In the genomic region with DNA sequence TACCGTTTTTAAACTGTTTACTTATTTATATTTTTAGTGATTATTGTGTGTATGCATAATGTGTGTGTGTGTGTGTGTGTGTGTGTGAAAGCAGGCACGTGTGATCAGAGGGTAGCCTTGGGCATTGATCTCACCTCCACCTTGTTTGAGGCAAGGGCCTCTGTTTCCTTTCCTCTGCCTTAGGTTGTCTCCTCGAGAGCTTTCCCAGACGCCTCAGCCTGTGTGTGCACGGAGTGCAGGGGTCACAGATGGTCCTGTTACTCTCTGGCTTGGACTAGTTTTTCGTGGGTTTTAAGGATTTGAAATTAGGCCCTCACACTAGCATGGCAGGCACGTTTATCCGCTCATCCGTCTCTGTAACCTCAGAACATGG, we compare ENCODE assay signal across 13 mouse cellular contexts. TPM values are rescaled to one million over a fixed set of nuclear protein-coding genes. Genes with fewer than 3 reads are reported as not detected.
DNase-seq lines count a peak whose midpoint lies in the region; ATAC-seq lines count a peak whose summit lies in the region.
"Had no signal": no experiment of that assay in that cellular context is flagged by ENCODE, and none has a peak within 500 bp of the region (broad histone marks: within the 10 kb centered on the region; RNA-seq: fewer than 3 reads in every experiment).

No protein-coding gene starts in this region.

- 59% methylated on average over 9 of the region's 9 CpGs for WGBS in neural tube, embryonic 11.5 days
- 64% methylated on average over 9 of the region's 9 CpGs for WGBS in forebrain, embryonic 15.5 days
- WGBS in limb, embryonic 12.5 days: 40% methylated on average over 9 of the region's 9 CpGs
- WGBS in neural tube, embryonic 15.5 days: 67% methylated on average over 9 of the region's 9 CpGs

- 0 out of 2 replicates have a peak overlapping the region, but pooled peaks have one; percentile 15 for H3K9ac ChIP-seq in neural tube, embryonic 11.5 days (ENCODE audit: low read length)
- no peak overlapping the region for H3K9ac ChIP-seq in forebrain, embryonic 15.5 days (replicated peaks)
- H3K9ac ChIP-seq in limb, embryonic 12.5 days (replicated peaks): no peak overlapping the region
- H3K9ac ChIP-seq in neural tube, embryonic 15.5 days (replicated peaks): no peak overlapping the region
- H3K9ac ChIP-seq: heart, embryonic 15.5 days had no signal

- H3K4me3 ChIP-seq in neural tube, embryonic 11.5 days (ENCODE audit: low read depth, low read length): no peak overlapping the region
- H3K4me3 ChIP-seq in forebrain, embryonic 15.5 days: no peak overlapping the region
- H3K4me3 ChIP-seq in limb, embryonic 12.5 days (replicated peaks): no peak overlapping the region
- H3K4me3 ChIP-seq in neural tube, embryonic 15.5 days (replicated peaks): no peak overlapping the region
- H3K4me3 ChIP-seq: heart, embryonic 15.5 days; left cerebral cortex, adult 2 months had no signal

- no peaks in the 10 kb centered on the region for H3K9me3 ChIP-seq in neural tube, embryonic 11.5 days (ENCODE audit: control insufficient read depth, low read length)
- H3K9me3 ChIP-seq in forebrain, embryonic 15.5 days: no peaks in the 10 kb centered on the region
- no peaks in the 10 kb centered on the region for H3K9me3 ChIP-seq in limb, embryonic 12.5 days
- no peaks in the 10 kb centered on the region for H3K9me3 ChIP-seq in neural tube, embryonic 15.5 days (replicated peaks)
- H3K9me3 ChIP-seq: heart, embryonic 15.5 days had no signal

- no peak overlapping the region for H3K4me2 ChIP-seq in neural tube, embryonic 11.5 days (ENCODE audit: low read depth)
- H3K4me2 ChIP-seq in forebrain, embryonic 15.5 days (replicated peaks): no peak overlapping the region
- H3K4me2 ChIP-seq in limb, embryonic 12.5 days: no peak overlapping the region
- H3K4me2 ChIP-seq in neural tube, embryonic 15.5 days: no peak overlapping the region
- H3K4me2 ChIP-seq: heart, embryonic 15.5 days had no signal

- ATAC-seq in neural tube, embryonic 11.5 days (ENCODE audit: insufficient read depth, low FRiP score, low TSS enrichment): peak; percentile 29
- ATAC-seq in forebrain, embryonic 15.5 days (replicated peaks): peak; percentile 64
- peak; percentile 27; the same call in 1 of the 2 replicates for ATAC-seq in limb, embryonic 12.5 days (ENCODE audit: insufficient number of reproducible peaks, insufficient read depth, low FRiP score, low TSS enrichment, low read depth)
- 0 out of 2 replicates have a peak, but pooled peaks have one; percentile 28 for ATAC-seq in neural tube, embryonic 15.5 days (ENCODE audit: low FRiP score)
- no peak for ATAC-seq in inflammation-experienced regulatory T-cells, adult 6 months

- no peaks in the 10 kb centered on the region; the same call in 1 of the 2 replicates for H3K4me1 ChIP-seq in neural tube, embryonic 11.5 days (ENCODE audit: control insufficient read depth, insufficient read depth, low read length)
- H3K4me1 ChIP-seq in forebrain, embryonic 15.5 days: peaks cover 3% of the 10 kb centered on the region; the same call in 1 of the 2 replicates
- H3K4me1 ChIP-seq in limb, embryonic 12.5 days (replicated peaks): peaks cover 23% of the 10 kb centered on the region
- H3K4me1 ChIP-seq in neural tube, embryonic 15.5 days: peaks cover 3% of the 10 kb centered on the region; the same call in 1 of the 2 replicates

- intact Hi-C loops in heart, postnatal 10 days (cut with DNase I): loop anchor here (1.0 kb wide), 1 partner anchor 49 kb away; no protein-coding TSS in a partner anchor

- H3K27ac ChIP-seq in neural tube, embryonic 11.5 days (ENCODE audit: low read depth, low read length): no peak overlapping the region
- H3K27ac ChIP-seq in forebrain, embryonic 15.5 days (replicated peaks): no peak overlapping the region
- H3K27ac ChIP-seq in limb, embryonic 12.5 days: 0 out of 2 replicates have a peak overlapping the region, but pooled peaks have one; percentile 35
- no peak overlapping the region for H3K27ac ChIP-seq in neural tube, embryonic 15.5 days (replicated peaks)
- H3K27ac ChIP-seq: heart, embryonic 15.5 days; left cerebral cortex, adult 2 months had no signal

- DNase-seq in neural tube, embryonic 11.5 days (ENCODE audit: low spot score): no peak
- no peak for DNase-seq in neural tube, embryonic 10.5 days (ENCODE audit: extremely low spot score, low spot score)
- no peak for DNase-seq in ovary, postnatal 14 days (ENCODE audit: low spot score)
- no peak for DNase-seq in heart, postnatal 10 days

- H3K36me3 ChIP-seq in neural tube, embryonic 11.5 days (ENCODE audit: control insufficient read depth, insufficient read depth, low read length): no peaks in the 10 kb centered on the region
- H3K36me3 ChIP-seq in forebrain, embryonic 15.5 days: no peaks in the 10 kb centered on the region
- no peaks in the 10 kb centered on the region for H3K36me3 ChIP-seq in limb, embryonic 12.5 days
- H3K36me3 ChIP-seq in neural tube, embryonic 15.5 days: no peaks in the 10 kb centered on the region
- H3K36me3 ChIP-seq: heart, embryonic 15.5 days had no signal

- no peaks in the 10 kb centered on the region for H3K27me3 ChIP-seq in neural tube, embryonic 11.5 days (ENCODE audit: control insufficient read depth, insufficient read depth, low read length)
- no peaks in the 10 kb centered on the region for H3K27me3 ChIP-seq in forebrain, embryonic 15.5 days
- no peaks in the 10 kb centered on the region for H3K27me3 ChIP-seq in limb, embryonic 12.5 days
- H3K27me3 ChIP-seq in neural tube, embryonic 15.5 days (replicated peaks): no peaks in the 10 kb centered on the region
- H3K27me3 ChIP-seq: heart, embryonic 15.5 days; Patski had no signal

RNA-seq across cellular contexts. Expression of a gene that starts 17.5 kb away (rescaled TPM):
- polyA plus RNA-seq in neural tube, embryonic 11.5 days (2014; fragmentation: Nextera tagmentation; extraction: Ambion mirVana): 0.99 and 1.3 TPM in 2 replicates
- 0.86 and 1.3 TPM in 2 replicates for polyA plus RNA-seq in forebrain, embryonic 15.5 days (2015; fragmentation: Nextera tagmentation; extraction: Ambion mirVana)
- 0.59 and 0.97 TPM in 2 replicates for polyA plus RNA-seq in limb, embryonic 12.5 days (2016; fragmentation: Nextera tagmentation; extraction: Ambion mirVana)
- 1.4 and 1.8 TPM in 2 replicates for polyA plus RNA-seq in neural tube, embryonic 15.5 days (2015; fragmentation: Nextera tagmentation; extraction: Ambion mirVana)
- polyA plus RNA-seq in inflammation-experienced regulatory T-cells, adult 6 months (2017; shearing (Covaris generic)): 1 to 10 TPM in 2 of 3 experiments, under 1 TPM in 1; 0.34 to 1.2 (median 1.1) TPM
- 1 to 10 TPM; 1.8 to 2.6 TPM for total RNA-seq in heart, postnatal 10 days (2021)

RNA-seq across cellular contexts. Expression of a gene that starts 28.1 kb away (rescaled TPM):
- 130 and 136 TPM in 2 replicates for polyA plus RNA-seq in neural tube, embryonic 11.5 days (2014; fragmentation: Nextera tagmentation; extraction: Ambion mirVana)
- 98.9 and 110 TPM in 2 replicates for polyA plus RNA-seq in forebrain, embryonic 15.5 days (2015; fragmentation: Nextera tagmentation; extraction: Ambion mirVana)
- polyA plus RNA-seq in limb, embryonic 12.5 days (2016; fragmentation: Nextera tagmentation; extraction: Ambion mirVana): 211 and 229 TPM in 2 replicates
- polyA plus RNA-seq in neural tube, embryonic 15.5 days (2015; fragmentation: Nextera tagmentation; extraction: Ambion mirVana): 156 and 169 TPM in 2 replicates
- 10 to 100 TPM; 17.8 to 26.4 (median 19.5) TPM for polyA plus RNA-seq in inflammation-experienced regulatory T-cells, adult 6 months (2017; shearing (Covaris generic))
- 100 to 1,000 TPM; 106 to 117 TPM for total RNA-seq in heart, postnatal 10 days (2021)

RNA-seq across cellular contexts. Expression of a gene that starts 36.2 kb away (rescaled TPM):
- 0.09 and 0.19 TPM in 2 replicates for polyA plus RNA-seq in neural tube, embryonic 11.5 days (2014; fragmentation: Nextera tagmentation; extraction: Ambion mirVana)
- polyA plus RNA-seq in forebrain, embryonic 15.5 days (2015; fragmentation: Nextera tagmentation; extraction: Ambion mirVana): 0.82 and 2.6 TPM in 2 replicates
- 0.09 TPM in 1 of 2 replicates, not detected in the other for polyA plus RNA-seq in limb, embryonic 12.5 days (2016; fragmentation: Nextera tagmentation; extraction: Ambion mirVana)
- polyA plus RNA-seq in neural tube, embryonic 15.5 days (2015; fragmentation: Nextera tagmentation; extraction: Ambion mirVana): 0.51 and 0.98 TPM in 2 replicates
- under 1 TPM; 0.34 to 0.48 (median 0.38) TPM for polyA plus RNA-seq in inflammation-experienced regulatory T-cells, adult 6 months (2017; shearing (Covaris generic))
- total RNA-seq in heart, postnatal 10 days (2021): under 1 TPM in 1 of 2 experiments, not detected in 1; 0.24 TPM
- total RNA-seq: adrenal gland, adult 2 months; gastrocnemius, adult 8-10 months had no signal
- polyA plus RNA-seq: adrenal gland, adult 2 months had no signal

RNA-seq across cellular contexts. Expression of a gene that starts 36.2 kb away (rescaled TPM):
- 15.4 and 15.8 TPM in 2 replicates for polyA plus RNA-seq in neural tube, embryonic 11.5 days (2014; fragmentation: Nextera tagmentation; extraction: Ambion mirVana)
- 7.7 and 8.6 TPM in 2 replicates for polyA plus RNA-seq in forebrain, embryonic 15.5 days (2015; fragmentation: Nextera tagmentation; extraction: Ambion mirVana)
- polyA plus RNA-seq in limb, embryonic 12.5 days (2016; fragmentation: Nextera tagmentation; extraction: Ambion mirVana): 29.4 and 29.9 TPM in 2 replicates
- 3.6 and 7.8 TPM in 2 replicates for polyA plus RNA-seq in neural tube, embryonic 15.5 days (2015; fragmentation: Nextera tagmentation; extraction: Ambion mirVana)
- polyA plus RNA-seq in inflammation-experienced regulatory T-cells, adult 6 months (2017; shearing (Covaris generic)): 10 to 100 TPM in 1 of 3 experiments, 1 to 10 TPM in 2; 7.8 to 10.4 (median 8.0) TPM
- 10 to 100 TPM; 11.1 to 13.3 TPM for total RNA-seq in heart, postnatal 10 days (2021)

RNA-seq across cellular contexts. Expression of a gene that starts 54.6 kb away (rescaled TPM):
- 0.11 TPM in 2 replicates for polyA plus RNA-seq in neural tube, embryonic 11.5 days (2014; fragmentation: Nextera tagmentation; extraction: Ambion mirVana)
- polyA plus RNA-seq in forebrain, embryonic 15.5 days (2015; fragmentation: Nextera tagmentation; extraction: Ambion mirVana): 0.32 and 0.37 TPM in 2 replicates
- polyA plus RNA-seq in limb, embryonic 12.5 days (2016; fragmentation: Nextera tagmentation; extraction: Ambion mirVana): 0.08 TPM in 1 of 2 replicates, not detected in the other
- polyA plus RNA-seq in neural tube, embryonic 15.5 days (2015; fragmentation: Nextera tagmentation; extraction: Ambion mirVana): 0.47 and 0.59 TPM in 2 replicates
- polyA plus RNA-seq in inflammation-experienced regulatory T-cells, adult 6 months (2017; shearing (Covaris generic)): not detected
- 1 to 10 TPM; 2.7 to 2.8 TPM for total RNA-seq in heart, postnatal 10 days (2021)
- total RNA-seq: adrenal gland, adult 2 months; gastrocnemius, adult 8-10 months had no signal
- polyA plus RNA-seq: adrenal gland, adult 2 months; Patski had no signal
